Mouse (Mus musculus) frontal cortex, postnatal 10 days (tissue): ENCODE results near the gene Actl11.

ENCODE experiments used
- DNase-seq, 2 experiments: peaks; one replicate each; pipeline ENCODE4 v3.0.0; 2022; ENCODE audit warnings: low spot score in 2 of 2, mixed read lengths in 1 of 2

The Actl11 gene

DNA sequence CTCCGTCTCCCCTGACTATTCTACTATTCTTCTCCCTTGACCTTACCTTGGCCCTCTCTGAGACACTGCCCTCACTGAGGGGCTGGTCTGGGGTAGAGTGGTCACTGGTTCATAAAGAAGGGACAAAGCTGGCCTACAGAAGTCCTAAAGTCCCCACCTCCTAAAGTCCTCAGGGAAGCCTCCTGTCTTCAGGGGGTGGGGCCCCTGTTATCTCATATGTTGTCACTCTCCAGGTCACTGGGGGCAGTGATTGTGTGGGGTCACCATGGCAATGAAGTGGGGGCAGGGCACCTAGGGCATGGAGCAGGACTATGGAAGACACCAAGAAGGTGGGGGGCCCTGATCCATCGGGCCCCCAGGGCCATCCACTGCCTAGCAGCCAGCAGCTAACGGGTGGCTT is at the start of gene Actl11:
Actl11 (plus strand) TSS at position 301 of the 400 bp plus-strand sequence.
- DNase-seq = no peak

DNA sequence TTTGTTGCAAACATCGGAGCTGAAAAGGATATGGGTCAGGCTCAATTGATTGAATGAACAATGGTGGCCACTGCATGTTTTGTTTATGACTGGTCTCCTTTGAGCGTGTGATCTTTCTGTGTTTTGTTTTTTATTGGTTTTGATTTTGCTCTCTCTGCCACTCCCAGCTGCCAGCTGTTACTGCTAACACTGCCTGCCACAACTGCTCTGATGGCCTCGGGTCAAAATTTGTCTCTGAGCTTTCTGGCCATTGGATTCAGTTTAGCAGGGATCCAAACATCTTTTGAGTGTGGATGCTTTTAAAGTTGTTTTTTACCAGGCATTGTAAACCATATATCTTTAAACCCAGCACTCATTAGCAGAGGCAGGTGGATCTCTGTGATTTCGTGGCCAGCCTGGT is 47.9 kb upstream of the Actl11 start:
- DNase-seq = no peak

DNA sequence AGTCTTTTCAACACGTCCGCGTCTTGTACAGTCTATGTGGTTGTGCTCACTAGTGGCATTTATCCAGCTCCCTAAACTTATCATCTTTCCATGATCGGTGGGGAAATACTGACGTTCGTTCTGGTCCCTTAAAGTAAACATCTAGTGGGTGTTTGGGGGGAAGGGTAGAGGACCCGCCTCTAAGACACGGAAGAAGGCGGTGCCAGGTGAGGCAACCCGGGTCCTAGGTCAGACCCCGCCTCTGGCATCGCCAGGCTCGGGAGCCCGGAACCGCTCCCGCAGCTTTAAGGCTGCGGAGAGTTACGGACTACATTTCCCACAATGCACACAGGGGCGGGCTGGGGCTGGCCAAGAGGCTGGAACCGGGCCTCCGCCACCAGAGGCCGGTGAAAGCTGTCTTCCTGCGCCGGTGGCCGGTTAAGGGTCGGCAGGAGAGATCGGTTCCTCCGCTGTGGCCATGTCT is 40.4 kb upstream of the Actl11 start, which contains the start of gene Mon1a:
Mon1a (plus strand) TSS at position 348 of the 463 bp plus-strand sequence.
- DNase-seq = peak; percentile 45 to 78

DNA sequence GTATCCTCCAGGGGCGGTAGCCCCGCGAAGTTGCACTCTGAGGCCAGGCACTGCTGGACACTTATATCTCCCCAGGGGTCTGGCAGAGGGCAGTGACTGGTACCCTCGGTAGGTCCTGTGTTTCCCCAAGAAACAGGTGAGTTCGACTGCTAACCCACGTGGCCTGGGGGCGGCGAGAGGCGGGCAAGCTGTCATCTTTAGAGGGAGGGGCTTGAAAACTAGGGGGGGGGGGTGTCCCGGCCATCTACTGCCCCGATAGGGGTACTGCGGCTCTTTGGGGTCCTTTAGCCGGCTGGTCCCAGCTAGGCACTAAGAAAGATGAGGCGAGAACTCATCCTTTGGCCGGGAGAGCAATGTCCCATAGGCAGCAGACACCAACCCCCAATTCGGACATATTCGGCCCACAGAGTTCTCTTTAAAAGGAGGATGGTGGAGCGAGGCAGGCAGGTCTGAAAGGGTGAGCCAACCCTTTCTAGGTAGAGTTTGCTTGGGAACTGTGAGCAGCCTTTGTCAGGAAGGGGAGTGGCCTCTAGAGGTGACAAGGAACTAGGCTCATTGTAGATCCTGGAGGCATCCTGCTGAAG is 39.9 kb upstream of the Actl11 start:
- DNase-seq = peak in 1 of 2 experiments; percentile 40

DNA sequence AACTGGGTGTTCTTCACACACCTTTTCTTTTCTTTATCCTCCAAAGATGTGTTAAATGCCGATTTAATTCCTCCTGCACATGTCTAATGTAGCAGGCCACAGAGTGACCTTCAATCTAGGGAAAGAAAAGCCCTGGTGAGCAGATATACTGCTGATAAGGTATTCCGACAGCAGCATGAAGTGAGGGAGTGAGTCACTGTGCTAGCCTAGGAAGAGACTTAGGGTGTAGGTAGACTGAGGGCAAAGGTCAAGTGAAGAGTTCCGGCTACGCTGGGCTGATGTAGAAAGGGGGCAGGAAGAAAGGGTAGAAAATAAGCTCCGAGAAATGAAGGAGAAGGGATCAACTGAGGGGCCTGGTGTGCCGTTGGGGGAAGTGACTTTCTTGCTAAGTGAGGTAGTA is 38.0 kb upstream of the Actl11 start:
- no peak for DNase-seq

DNA sequence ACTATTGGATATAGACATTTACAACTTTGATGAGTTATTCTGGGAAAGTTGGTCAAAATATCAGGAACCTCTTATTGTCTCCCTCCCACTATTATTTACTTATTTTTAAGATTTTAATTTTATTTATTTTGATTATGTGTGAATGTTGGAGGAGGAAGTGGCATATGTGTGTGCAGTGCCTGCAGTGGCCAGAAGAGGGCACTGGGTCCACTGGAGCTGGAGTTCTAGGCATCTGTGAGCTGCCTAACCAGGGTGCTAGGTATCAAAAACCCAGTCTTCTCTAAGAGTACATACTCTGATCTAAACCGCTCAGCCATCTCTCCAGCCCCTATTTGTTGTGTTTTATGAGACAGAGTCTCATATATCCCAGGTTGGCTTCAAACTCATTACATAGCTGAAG is 37.2 kb upstream of the Actl11 start:
- DNase-seq = no peak

DNA sequence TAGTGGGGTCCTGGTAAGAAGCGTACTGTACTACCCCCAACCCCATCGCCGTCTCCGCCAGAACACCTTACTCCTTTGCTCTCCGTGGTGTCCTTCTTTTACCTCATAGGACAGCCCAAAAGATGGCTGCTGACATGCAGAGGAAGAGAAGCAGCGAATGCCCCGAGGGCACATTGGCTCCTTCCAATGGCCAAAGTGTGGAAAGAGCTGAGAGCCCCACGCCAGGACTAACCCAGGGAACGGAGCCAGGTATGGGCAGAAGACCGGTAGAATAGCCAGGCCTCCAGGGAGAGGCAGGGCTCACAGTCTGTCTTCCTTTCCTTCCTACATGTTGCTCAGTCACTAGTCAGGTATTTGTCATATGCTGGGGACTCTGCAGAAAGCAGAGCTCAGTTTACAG is 29.7 kb upstream of the Actl11 start:
- no peak for DNase-seq

DNA sequence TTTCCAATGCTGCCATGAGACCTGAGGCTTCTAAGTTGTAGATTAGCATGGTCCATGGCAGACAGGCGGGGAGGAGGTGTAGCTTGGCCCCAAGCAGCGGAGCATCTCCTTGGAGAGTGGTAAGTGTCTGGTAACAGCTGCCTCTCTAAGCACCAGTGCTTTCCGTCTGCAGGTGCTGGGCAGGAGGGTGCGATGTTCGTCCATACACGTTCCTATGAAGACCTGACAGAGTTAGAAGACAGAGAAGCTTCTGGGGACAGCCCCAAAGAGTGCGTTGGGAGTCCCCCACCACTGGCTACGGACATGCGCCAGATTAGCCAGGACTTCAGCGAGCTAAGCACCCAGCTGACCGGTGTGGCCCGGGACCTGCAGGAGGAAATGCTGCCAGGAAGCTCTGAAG is 28.4 kb upstream of the Actl11 start:
- DNase-seq = no peak

DNA sequence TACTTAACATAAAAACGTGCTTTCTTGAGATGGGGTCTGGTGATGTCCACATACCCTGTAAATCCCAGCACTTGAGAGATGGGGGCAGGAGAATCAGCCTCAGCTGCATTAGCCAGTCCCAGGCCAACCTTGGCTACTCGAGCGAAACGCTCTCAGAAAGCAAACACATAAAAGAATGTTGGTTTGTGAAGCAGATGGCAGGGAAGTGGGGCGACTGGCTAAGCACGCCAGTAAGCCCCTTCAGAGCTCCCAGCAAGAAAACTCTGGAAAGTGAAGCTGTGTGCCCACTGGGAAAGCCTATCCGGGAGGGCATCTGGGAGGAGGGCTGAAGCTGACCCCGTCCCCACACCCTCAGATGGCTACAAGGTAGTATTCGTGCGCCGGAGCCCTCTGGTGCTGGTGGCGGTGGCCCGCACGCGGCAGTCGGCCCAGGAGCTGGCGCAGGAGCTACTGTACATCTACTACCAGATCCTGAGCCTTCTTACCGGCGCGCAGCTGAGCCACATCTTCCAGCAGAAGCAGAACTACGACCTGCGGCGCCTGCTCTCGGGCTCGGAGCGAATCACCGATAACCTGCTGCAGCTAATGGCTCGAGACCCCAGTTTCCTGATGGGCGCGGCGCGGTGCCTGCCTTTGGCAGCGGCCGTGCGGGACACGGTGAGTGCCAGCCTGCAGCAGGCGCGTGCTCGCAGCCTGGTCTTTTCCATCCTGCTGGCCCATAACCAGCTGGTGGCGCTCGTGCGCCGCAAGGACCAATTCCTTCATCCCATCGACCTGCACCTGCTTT is 27.2 kb upstream of the Actl11 start:
- peak; percentile 70 to 80 for DNase-seq

DNA sequence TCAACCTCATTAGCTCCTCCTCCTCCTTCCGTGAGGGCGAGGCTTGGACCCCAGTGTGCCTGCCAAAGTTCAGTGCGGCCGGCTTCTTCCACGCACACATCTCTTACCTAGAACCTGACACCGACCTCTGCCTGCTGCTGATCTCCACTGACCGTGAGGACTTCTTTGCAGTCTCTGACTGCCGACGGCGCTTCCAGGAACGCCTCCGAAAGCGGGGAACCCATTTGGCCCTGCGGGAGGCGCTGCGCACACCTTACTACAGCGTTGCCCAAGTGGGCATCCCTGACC is 26.7 kb upstream of the Actl11 start:
- DNase-seq = no peak

DNA sequence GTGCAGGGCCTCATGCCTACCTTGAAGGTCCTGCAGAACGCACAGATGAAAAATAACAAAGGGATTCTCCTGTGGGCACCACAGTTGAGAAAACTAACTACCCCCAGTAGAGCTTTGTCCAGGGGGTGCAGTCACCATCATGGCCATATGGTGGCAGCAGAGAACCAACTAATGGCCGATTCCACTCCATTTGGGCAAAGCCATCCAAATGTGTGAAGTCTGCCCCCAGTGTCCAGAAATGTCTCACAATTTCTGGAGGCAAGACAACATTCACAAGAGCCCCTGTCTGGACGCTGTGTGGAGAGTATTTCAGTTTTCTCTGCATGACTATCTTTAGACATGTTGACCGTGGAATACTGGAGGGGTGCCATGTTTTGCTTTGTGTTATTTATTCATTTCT is 23.5 kb upstream of the Actl11 start:
- DNase-seq = peak; percentile 64 to 85

DNA sequence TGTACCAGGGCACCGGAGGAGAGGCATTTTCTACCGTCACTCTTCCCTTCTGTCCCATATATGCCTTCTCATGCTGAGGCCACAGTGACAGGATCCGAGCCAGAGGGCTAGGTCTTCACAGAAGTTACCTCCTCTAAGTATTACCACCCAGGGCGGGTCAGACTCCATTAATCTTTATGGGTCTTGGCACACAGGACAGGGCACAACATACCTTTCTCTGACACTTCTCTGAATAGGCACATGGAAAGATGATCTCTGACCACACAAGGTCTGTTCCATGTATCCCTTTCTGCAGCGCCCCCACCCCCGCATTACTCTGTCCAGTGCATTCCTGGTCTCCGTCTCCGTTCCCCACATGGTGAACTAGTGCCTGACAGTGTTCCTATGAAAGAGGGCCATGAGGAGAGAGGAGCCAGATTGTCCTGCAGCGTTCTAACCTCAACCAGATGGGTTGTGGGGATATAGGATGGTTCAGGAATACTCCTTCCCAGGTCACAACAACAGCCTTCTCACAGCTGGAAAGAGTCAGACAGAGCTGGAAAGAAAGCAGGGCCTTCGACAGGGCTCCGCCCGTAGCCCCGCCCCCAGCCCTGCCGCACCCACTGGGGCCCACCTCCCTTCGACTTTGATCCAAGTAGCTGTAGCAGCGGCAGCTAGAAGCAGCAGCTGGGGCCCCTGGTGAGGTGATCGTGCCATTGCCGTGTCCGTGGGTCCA is 21.9 kb upstream of the Actl11 start, which contains the start of gene Mst1r:
Mst1r (plus strand) TSS at position 622 of the 715 bp plus-strand sequence.
- no peak for DNase-seq

DNA sequence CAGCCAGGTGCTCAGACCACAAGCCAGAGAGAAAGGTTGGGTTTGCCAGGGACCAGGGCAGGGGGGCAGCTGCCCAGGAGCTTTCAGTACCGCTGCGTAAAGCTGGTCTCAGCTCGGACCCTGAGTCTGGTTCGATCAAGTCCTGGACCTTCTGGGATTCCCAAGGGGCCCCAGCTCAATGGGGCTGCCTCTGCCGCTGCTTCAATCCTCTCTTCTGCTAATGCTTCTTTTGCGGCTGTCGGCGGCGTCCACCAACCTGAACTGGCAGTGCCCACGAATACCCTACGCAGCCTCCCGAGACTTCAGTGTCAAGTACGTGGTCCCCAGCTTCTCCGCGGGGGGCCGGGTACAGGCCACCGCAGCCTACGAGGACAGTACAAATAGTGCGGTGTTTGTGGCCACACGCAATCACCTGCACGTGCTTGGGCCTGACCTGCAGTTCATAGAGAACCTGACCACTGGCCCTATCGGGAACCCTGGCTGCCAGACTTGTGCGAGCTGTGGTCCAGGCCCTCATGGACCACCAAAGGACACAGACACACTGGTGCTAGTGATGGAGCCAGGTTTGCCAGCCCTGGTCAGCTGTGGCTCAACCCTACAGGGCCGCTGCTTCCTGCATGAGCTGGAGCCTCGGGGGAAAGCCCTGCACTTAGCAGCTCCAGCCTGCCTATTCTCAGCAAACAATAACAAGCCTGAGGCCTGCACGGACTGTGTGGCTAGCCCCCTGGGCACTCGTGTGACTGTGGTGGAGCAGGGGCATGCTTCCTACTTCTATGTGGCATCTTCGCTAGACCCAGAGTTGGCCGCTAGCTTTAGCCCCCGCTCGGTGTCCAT is 21.1 kb upstream of the Actl11 start:
- DNase-seq = no peak

DNA sequence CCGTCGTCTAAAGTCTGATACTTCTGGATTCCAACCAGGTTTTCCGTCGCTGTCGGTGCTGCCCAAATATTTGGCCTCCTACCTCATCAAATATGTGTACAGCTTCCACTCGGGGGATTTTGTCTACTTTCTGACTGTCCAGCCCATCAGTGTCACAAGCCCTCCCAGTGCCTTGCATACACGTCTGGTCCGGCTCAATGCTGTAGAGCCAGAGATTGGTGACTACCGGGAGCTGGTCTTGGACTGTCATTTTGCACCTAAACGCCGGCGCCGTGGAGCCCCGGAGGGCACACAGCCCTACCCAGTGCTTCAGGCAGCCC is 20.5 kb upstream of the Actl11 start:
- no peak for DNase-seq

DNA sequence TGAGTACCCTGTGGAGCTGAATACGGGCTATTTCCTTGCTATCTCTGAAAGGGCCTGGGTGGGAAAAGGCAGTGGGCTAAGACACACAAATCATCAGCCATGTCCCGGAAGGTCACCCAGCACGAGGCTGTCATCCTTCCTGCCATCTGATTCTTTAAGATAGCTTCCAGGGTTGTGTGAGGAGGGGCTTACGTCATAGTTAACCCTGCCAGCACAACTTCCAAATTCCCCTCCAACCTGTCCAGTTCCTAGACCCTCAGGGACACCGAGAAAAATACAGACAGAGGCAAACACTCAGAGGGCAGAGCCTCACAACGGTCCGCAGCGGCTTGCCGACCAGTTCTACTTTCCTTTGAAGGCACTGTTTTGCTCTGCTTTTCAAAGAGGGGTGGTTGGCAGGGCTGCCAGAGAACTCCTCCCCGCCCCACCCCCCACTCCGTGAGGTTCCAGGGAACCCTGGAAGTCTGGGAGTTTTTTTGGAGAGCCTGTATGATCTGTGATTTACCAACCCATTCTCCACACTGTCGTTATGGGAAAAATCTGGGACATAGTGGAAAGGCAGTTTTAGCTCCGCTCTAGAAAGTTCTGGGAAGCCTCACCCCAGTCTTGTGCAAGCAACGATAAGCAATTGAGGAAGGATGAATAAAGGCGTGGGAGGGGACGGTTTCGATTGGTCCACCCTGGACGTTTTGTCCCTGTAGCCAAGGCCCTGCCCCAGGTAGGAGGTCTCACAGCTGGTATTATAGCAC is 19.7 kb upstream of the Actl11 start:
- DNase-seq = no peak

DNA sequence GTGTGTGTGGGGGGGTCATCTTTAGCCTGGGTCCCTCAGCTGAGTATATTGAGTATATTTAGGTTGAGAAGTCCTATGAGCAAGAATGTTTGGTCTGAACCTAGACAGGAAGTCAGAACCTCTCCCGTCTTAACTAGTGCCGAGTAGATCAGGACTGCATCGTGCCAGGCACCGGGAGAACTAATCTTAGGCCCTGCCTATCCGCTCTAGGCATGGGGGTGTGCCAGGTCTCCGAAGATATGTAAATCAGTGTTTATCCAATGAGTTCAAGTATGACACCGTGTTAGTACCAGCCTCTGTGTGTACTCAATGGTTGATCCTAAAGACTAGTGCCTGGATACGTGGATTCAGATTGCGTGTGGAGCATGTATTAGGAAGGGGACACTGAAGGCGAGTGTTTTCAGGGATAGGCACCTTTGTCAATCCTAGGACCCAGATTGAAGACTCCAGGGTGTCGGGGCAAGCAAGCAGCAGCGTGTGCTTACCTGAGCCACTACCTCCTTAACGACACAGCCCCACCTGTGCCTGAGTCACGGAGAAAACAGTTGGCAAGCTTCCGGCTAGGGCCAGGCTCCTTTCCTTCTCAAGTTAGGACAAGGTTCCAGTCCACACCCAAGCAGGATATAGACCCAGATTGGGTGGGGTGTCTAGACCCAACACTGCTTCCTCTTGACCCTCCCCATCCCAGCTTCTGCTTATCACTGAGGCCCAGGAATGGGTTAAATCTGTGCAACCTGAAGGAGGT is 18.1 kb upstream of the Actl11 start:
- DNase-seq = no peak

DNA sequence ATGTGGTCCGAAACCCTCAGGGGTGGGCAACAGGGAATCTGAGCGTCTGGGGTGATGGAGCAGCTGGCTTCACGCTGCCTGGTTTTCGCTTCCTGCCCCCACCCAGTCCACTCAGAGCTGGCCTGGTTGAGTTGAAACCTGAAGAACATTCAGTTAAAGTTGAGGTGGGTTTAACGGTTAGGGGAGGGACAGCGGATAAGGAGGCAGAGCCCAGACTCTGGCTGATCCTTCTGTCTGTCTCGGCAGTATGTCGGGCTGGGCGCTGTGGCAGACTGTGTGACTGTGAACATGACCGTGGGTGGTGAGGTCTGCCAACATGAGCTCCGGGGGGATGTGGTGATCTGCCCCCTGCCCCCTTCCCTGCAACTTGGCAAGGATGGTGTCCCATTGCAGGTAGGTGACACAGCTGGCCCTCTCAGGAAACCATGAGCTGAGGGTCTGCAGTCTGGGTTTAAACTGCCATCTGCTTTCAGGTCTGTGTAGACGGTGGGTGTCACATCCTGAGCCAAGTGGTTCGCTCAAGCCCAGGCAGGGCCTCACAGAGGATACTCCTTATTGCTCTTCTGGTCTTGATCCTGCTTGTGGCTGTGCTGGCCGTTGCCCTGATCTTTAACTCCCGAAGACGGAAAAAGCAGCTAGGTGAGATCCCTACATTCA is 13.4 kb upstream of the Actl11 start:
- DNase-seq = no peak

DNA sequence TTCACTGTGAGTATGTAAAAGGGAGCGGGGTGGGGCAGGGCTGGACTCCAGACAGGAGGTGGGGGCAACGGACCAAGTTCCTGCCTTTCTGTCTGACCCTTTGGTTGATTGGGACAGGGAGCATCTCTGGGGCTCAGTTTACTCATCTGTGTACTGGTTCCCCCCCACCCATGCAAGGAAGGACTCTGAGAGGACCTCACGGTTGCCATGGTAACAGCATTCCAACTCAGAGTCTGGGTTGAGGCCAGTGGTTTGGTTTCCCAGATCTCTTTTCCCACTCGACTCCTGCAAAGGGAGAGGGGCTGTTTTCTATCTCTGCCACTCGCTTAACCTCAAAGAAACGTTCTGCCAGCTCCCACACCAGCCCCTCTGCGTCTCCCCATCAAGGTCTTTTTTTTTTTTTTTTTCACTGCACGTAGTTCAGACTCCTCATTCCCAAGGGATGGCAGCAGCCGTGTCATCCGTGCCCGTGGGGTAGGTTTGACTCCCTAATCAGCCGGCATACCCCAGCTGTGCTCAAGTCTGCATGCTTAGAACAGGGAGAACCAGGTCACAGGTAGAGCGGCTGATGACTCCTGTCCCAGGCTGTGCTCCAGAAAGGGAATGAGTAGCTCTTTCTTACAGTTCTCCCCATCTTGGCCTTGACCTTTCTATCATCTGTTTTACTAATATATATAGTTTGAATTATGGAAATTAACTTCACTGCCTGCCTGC is 10.2 kb upstream of the Actl11 start:
- no peak for DNase-seq

DNA sequence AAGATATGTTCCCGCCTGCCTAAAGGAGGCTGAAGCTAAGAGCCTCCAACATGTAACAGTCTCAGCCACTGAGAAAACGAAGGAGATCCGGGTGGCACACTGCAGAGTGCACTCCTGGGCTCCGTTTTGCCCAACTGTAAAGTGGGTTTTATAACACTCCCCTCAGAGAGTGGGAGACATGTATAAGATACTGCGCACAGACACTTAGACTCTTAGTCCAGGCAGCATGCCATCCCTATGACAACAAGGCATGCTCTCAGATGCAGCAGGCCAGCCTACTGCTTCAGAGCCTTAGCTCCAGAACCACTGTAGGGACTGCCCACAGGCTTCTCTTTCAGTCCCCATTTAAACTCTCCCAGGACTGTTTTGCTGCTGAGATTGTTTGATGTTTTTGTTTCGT is 9.4 kb upstream of the Actl11 start:
- DNase-seq = no peak

DNA sequence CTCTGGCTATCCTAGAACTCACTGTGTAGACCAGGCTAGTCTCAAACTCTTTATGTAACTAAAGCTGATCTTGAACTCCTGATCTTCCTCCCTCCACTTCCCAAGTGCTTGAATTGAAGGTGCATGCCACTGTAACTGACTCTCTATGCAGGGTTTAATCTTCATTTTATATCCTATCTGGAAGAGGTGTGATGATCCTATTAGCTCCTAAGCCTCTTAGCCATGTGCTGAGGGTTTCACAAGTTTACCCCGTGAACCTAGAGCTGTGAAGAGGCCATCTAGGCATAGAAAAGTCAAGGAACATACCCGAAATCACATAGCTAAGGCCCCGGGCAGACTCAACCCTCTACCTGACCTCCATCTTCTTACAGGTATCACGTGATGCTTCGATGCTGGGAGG is 8.8 kb upstream of the Actl11 start:
- DNase-seq = no peak
